Mouse (Mus musculus) kidney, adult 2 months (tissue): ENCODE measurements around the gene Il18rap. TPM values are rescaled to one million over a fixed set of nuclear protein-coding genes. Genes with fewer than 3 reads are reported as not detected.
"Not testable (repeated sequence)": the region's sequence is repeated elsewhere in the genome, so short reads cannot be mapped to it uniquely, and the experiment has no call there.

Experiments used
- DNase-seq: peaks from one replicate; pipeline ENCODE4 v3.0.0; 2021
- H3K27ac ChIP-seq: fragments of 200-500 bp; 2 replicates; pipeline ENCODE4 v1.5.1; 2012; ENCODE audit warnings: low read depth, low read length, control low read depth, inconsistent platforms; ENCODE audit not compliant: insufficient read depth
- H3K27me3 ChIP-seq: fragments of 200-500 bp; replicated peaks from 2 replicates; pipeline ENCODE4 v1.6.1; 2012; ENCODE audit warnings: mild to moderate bottlenecking, moderate library complexity, low read length, inconsistent platforms; ENCODE audit not compliant: control insufficient read depth, insufficient read depth
- H3K36me3 ChIP-seq: fragments of 200-500 bp; 2 replicates; pipeline ENCODE4 v1.6.1; 2012; ENCODE audit warnings: mild to moderate bottlenecking, moderate library complexity, low read length, inconsistent platforms; ENCODE audit not compliant: control insufficient read depth, insufficient read depth
- H3K4me1 ChIP-seq: fragments of 200-500 bp; 2 replicates; pipeline ENCODE4 v1.6.1; 2011; ENCODE audit warnings: low read length; ENCODE audit not compliant: control insufficient read depth, insufficient read depth
- H3K4me3 ChIP-seq: fragments of 200-500 bp; 2 replicates; pipeline ENCODE4 v1.5.1; 2011; ENCODE audit warnings: mild to moderate bottlenecking, low read depth, low read length, control low read depth; ENCODE audit not compliant: insufficient read depth
- CTCF ChIP-seq: fragments of 200-500 bp; conservative IDR thresholded peaks from 2 replicates; pipeline ENCODE4 v1.5.1; 2011; ENCODE audit warnings: low read depth, mild to moderate bottlenecking, control low read depth, low read length, moderate library complexity, mixed read lengths; ENCODE audit not compliant: insufficient read depth, insufficient read length
- POLR2A ChIP-seq: fragments of 200-500 bp; IDR thresholded peaks from one replicate; pipeline ENCODE4 v1.6.1; 2011; ENCODE audit warnings: low read depth, low read length, control low read depth
- WGBS: fragments of 180-500 bp; shearing (Covaris S2); methylation state at CpG from one replicate; pipeline ENCODE4 v1.1.7; 2018; 5-methylcytosine and 5-hydroxymethylcytosine counted together
- polyA plus RNA-seq: library from polyadenylated mRNA; depleted of rRNA; stranded (reverse); fragments of >200 nt; gene quantifications from 2 replicates; pipeline ENCODE4 v1.2.3, GENCODE M21; 2012; rRNA removed

Gene Il18rap
- polyA plus RNA-seq, 1 experiment, result 0.30 TPM

- no peak overlapping the region for H3K4me3 ChIP-seq
- no peak overlapping the region for H3K27ac ChIP-seq
- no peaks in the 10 kb centered on the region for H3K36me3 ChIP-seq
- TF ChIP-seq CTCF (no peak), POLR2A (no peak)
- 79% methylated on average over 4 of the region's 4 CpGs for WGBS
- H3K27me3 ChIP-seq, result no peaks in the 10 kb centered on the region; the same call in 1 of the 2 replicates
- DNase-seq, result no peak
- no peaks in the 10 kb centered on the region for H3K4me1 ChIP-seq
Measured at GRCm38 (mm10) chr1:40590931-40591330, 75.8 kb downstream of the Il18rap start.

GRCm38 (mm10) chr1:40597822-40598221, 82.7 kb downstream of the Il18rap start:
- Histone ChIP-seq H3K4me1 (no peaks in the 10 kb centered on the region), H3K4me3 (no peak overlapping the region), H3K27me3 (no peaks in the 10 kb centered on the region), H3K27ac (no peak overlapping the region), H3K36me3 (no peaks in the 10 kb centered on the region)
- WGBS, result 69% methylated on average over 5 of the region's 5 CpGs
- no peak for TF ChIP-seq POLR2A
- TF ChIP-seq CTCF, result no peak
- DNase-seq, result no peak

GRCm38 (mm10) chr1:40599661-40600060, 84.5 kb downstream of the Il18rap start:
- not testable (repeated sequence) for H3K4me1 ChIP-seq, H3K27ac ChIP-seq, H3K4me3 ChIP-seq, DNase-seq, H3K36me3 ChIP-seq, H3K27me3 ChIP-seq
- 87% methylated on average over 9 of the region's 9 CpGs for WGBS

GRCm38 (mm10) chr1:40600394-40601327, 85.5 kb downstream of the Il18rap start:
- DNase-seq, result peak; percentile 30
- no peak overlapping the region for H3K27ac ChIP-seq
- no peaks in the 10 kb centered on the region for H3K27me3 ChIP-seq
- H3K36me3 ChIP-seq, result no peaks in the 10 kb centered on the region
- H3K4me1 ChIP-seq, result no peaks in the 10 kb centered on the region
- H3K4me3 ChIP-seq, result no peak overlapping the region
- WGBS, result 77% methylated on average over 25 of the region's 25 CpGs
- TF ChIP-seq CTCF, result no peak
- TF ChIP-seq POLR2A, result no peak

Other genes starting within 250 kb of the Il18rap start
- 1.3 and 1.4 TPM in 2 replicates for gene Il1rl2, start 190.8 kb upstream of the Il18rap start, polyA plus RNA-seq
- 0.28 and 0.64 TPM in 2 replicates for gene Il1rl1, start 85.8 kb upstream of the Il18rap start, polyA plus RNA-seq
- gene Il18r1, start 49.8 kb upstream of the Il18rap start, polyA plus RNA-seq, result 0.34 and 0.58 TPM in 2 replicates
- gene Slc9a4, start 64.7 kb downstream of the Il18rap start, polyA plus RNA-seq, result 2.9 and 5.0 TPM in 2 replicates
- 14.5 and 23.7 TPM in 2 replicates for gene Slc9a2, start 165.2 kb downstream of the Il18rap start, polyA plus RNA-seq